Mouse (Mus musculus) gastrocnemius, adult 18-20 months (tissue): ENCODE results near the gene Mtg2. TPM values are rescaled to one million over a fixed set of nuclear protein-coding genes. Genes with fewer than 3 reads are reported as not detected.

Experiments
- DNase-seq: peaks from one replicate; pipeline ENCODE4 v3.0.0; 2021; ENCODE audit warnings: low spot score
- total RNA-seq, 2 experiments: library from RNA; stranded (reverse); gene quantifications; 2 replicates each; pipeline ENCODE4 v1.2.3; 2021

Mtg2 gene
- total RNA-seq, 2 experiments from 2014 or later = 15.0 to 15.3 TPM

GRCm38 (mm10) chr2:180051986-180052733, 18.2 kb upstream of the Mtg2 start:
- DNase-seq = no peak

GRCm38 (mm10) chr2:180053001-180053400, 17.4 kb upstream of the Mtg2 start:
- DNase-seq = peak; percentile 26

- no peak for DNase-seq
These were observed 6.9 kb upstream of the Mtg2 start for GRCm38 (mm10) chr2:180063338-180064131.

- no peak for DNase-seq
These were observed 463 bp upstream of the Mtg2 start for GRCm38 (mm10) chr2:180069770-180070480.

GRCm38 (mm10) chr2:180071671-180072070, 1.3 kb downstream of the Mtg2 start:
- no peak for DNase-seq

- no peak for DNase-seq
These were observed 2.5 kb downstream of the Mtg2 start for GRCm38 (mm10) chr2:180072886-180073285.

GRCm38 (mm10) chr2:180077622-180078021, 7.2 kb downstream of the Mtg2 start:
- no peak for DNase-seq

- DNase-seq = no peak
These were observed 10.3 kb downstream of the Mtg2 start for GRCm38 (mm10) chr2:180080680-180081079.

- no peak for DNase-seq
These were observed 12.7 kb downstream of the Mtg2 start for GRCm38 (mm10) chr2:180083063-180083462.

GRCm38 (mm10) chr2:180084565-180084964, 14.2 kb downstream of the Mtg2 start:
- no peak for DNase-seq

GRCm38 (mm10) chr2:180085926-180086636, 15.7 kb downstream of the Mtg2 start:
- no peak for DNase-seq

GRCm38 (mm10) chr2:180086637-180087027, 16.2 kb downstream of the Mtg2 start:
- no peak for DNase-seq

- DNase-seq = no peak
These were observed 17.1 kb downstream of the Mtg2 start for GRCm38 (mm10) chr2:180087472-180087871.

- DNase-seq = peak; percentile 30
These were observed 19.9 kb downstream of the Mtg2 start for GRCm38 (mm10) chr2:180090285-180090684.

GRCm38 (mm10) chr2:180095711-180096110, 25.3 kb downstream of the Mtg2 start:
- DNase-seq = no peak

- DNase-seq = no peak
These were observed 27.2 kb downstream of the Mtg2 start for GRCm38 (mm10) chr2:180097585-180097984.

GRCm38 (mm10) chr2:180098167-180098566, 27.8 kb downstream of the Mtg2 start:
- DNase-seq = no peak

- no peak for DNase-seq
These were observed 29.1 kb downstream of the Mtg2 start for GRCm38 (mm10) chr2:180099529-180099928.

GRCm38 (mm10) chr2:180103151-180103977, 33.0 kb downstream of the Mtg2 start:
- no peak for DNase-seq

GRCm38 (mm10) chr2:180103978-180104658, 33.7 kb downstream of the Mtg2 start, which contains the start of gene Hrh3:
Gene Hrh3 (minus strand): TSS chr2:180104488.
- DNase-seq = peak; percentile 57
